Mouse (Mus musculus): ENCODE results near the gene Orm3. TPM values are rescaled to one million over a fixed set of nuclear protein-coding genes. Genes with fewer than 3 reads are reported as not detected.

Gene Orm3
- polyA plus RNA-seq, 2 experiments, result not detected

GRCm38 (mm10) chr4:63345261-63345660 lies 10.7 kb upstream of the Orm3 start:
- no peaks in the 10 kb centered on the region for H3K9me3 ChIP-seq (ENCODE audit: control insufficient read depth, low read length)
- no peak overlapping the region for H3K4me3 ChIP-seq (ENCODE audit: insufficient read depth in 1 of 2, low read depth in 2 of 2, low read length in 2 of 2)
- TF ChIP-seq EP300 (IDR thresholded peaks at IDR 0.05; ENCODE audit: low read depth) (no peak), CTCF (IDR thresholded peaks at IDR 0.05; ENCODE audit: low read depth) (no peak)
- H3K4me1 ChIP-seq (replicated peaks; ENCODE audit: control insufficient read depth in 2 of 2, insufficient read depth in 2 of 2, low read length in 1 of 2), result no peaks in the 10 kb centered on the region
- H3K4me2 ChIP-seq (ENCODE audit: low read depth), result no peak overlapping the region
- no peak overlapping the region for H3K9ac ChIP-seq (replicated peaks)
- no peaks in the 10 kb centered on the region for H3K27me3 ChIP-seq (ENCODE audit: control insufficient read depth, insufficient read depth, low read length)
- DNase-seq (ENCODE audit: low read depth in 3 of 3, low spot score in 3 of 3) (no peak), ATAC-seq (ENCODE audit: insufficient read depth) (no peak)
- no peak overlapping the region for H3K27ac ChIP-seq
- H3K36me3 ChIP-seq (replicated peaks; ENCODE audit: control insufficient read depth, insufficient read depth, low read depth), result no peaks in the 10 kb centered on the region

GRCm38 (mm10) chr4:63346659-63347058 lies 9.3 kb upstream of the Orm3 start:
- ATAC-seq (ENCODE audit: insufficient read depth) (no peak), DNase-seq (ENCODE audit: low read depth in 3 of 3, low spot score in 3 of 3) (no peak)
- H3K27me3 ChIP-seq (ENCODE audit: control insufficient read depth, insufficient read depth, low read length), result no peaks in the 10 kb centered on the region
- H3K9me3 ChIP-seq (ENCODE audit: control insufficient read depth, low read length), result no peaks in the 10 kb centered on the region
- WGBS (ENCODE audit: insufficient replicate concordance), result 59% methylated on average over 4 of the region's 4 CpGs
- H3K9ac ChIP-seq (replicated peaks), result no peak overlapping the region
- TF ChIP-seq CTCF (IDR thresholded peaks at IDR 0.05; ENCODE audit: low read depth), result no peak
- TF ChIP-seq EP300 (IDR thresholded peaks at IDR 0.05; ENCODE audit: low read depth), result no peak
- no peaks in the 10 kb centered on the region for H3K4me1 ChIP-seq (replicated peaks; ENCODE audit: control insufficient read depth in 2 of 2, insufficient read depth in 2 of 2, low read length in 1 of 2)
- no peaks in the 10 kb centered on the region for H3K36me3 ChIP-seq (replicated peaks; ENCODE audit: control insufficient read depth, insufficient read depth, low read depth)
- no peak overlapping the region for H3K27ac ChIP-seq
- H3K4me2 ChIP-seq (ENCODE audit: low read depth), result no peak overlapping the region
- no peak overlapping the region for H3K4me3 ChIP-seq (ENCODE audit: insufficient read depth in 1 of 2, low read depth in 2 of 2, low read length in 2 of 2)

- no peak for TF ChIP-seq EP300 (IDR thresholded peaks at IDR 0.05; ENCODE audit: low read depth)
- TF ChIP-seq CTCF (IDR thresholded peaks at IDR 0.05; ENCODE audit: low read depth), result no peak
- Histone ChIP-seq H3K4me2 (ENCODE audit: low read depth) (no peak overlapping the region), H3K27ac (no peak overlapping the region), H3K9ac (replicated peaks) (no peak overlapping the region), H3K4me1 (replicated peaks; ENCODE audit: control insufficient read depth in 2 of 2, insufficient read depth in 2 of 2, low read length in 1 of 2) (no peaks in the 10 kb centered on the region), H3K36me3 (replicated peaks; ENCODE audit: control insufficient read depth, insufficient read depth, low read depth) (no peaks in the 10 kb centered on the region), H3K4me3 (ENCODE audit: insufficient read depth in 1 of 2, low read depth in 2 of 2, low read length in 2 of 2) (no peak overlapping the region), H3K27me3 (ENCODE audit: control insufficient read depth, insufficient read depth, low read length) (no peaks in the 10 kb centered on the region), H3K9me3 (ENCODE audit: control insufficient read depth, low read length) (no peaks in the 10 kb centered on the region)
- ATAC-seq (ENCODE audit: insufficient read depth) (no peak), DNase-seq (ENCODE audit: low read depth in 3 of 3, low spot score in 3 of 3) (no peak)
- 38% methylated on average over 6 of the region's 6 CpGs for WGBS (ENCODE audit: insufficient replicate concordance)
Measured at GRCm38 (mm10) chr4:63348524-63348923, 7.4 kb upstream of the Orm3 start.

- DNase-seq (ENCODE audit: low read depth in 3 of 3, low spot score in 3 of 3) (no peak), ATAC-seq (ENCODE audit: insufficient read depth) (no peak)
- H3K36me3 ChIP-seq (replicated peaks; ENCODE audit: control insufficient read depth, insufficient read depth, low read depth), result no peaks in the 10 kb centered on the region
- H3K9me3 ChIP-seq (ENCODE audit: control insufficient read depth, low read length), result no peaks in the 10 kb centered on the region
- TF ChIP-seq EP300 (IDR thresholded peaks at IDR 0.05; ENCODE audit: low read depth) (no peak), CTCF (IDR thresholded peaks at IDR 0.05; ENCODE audit: low read depth) (no peak)
- H3K4me2 ChIP-seq (ENCODE audit: low read depth), result no peak overlapping the region
- WGBS (ENCODE audit: insufficient replicate concordance), result 43% methylated on average over 2 of the region's 2 CpGs
- H3K27ac ChIP-seq, result no peak overlapping the region
- H3K4me3 ChIP-seq (ENCODE audit: insufficient read depth in 1 of 2, low read depth in 2 of 2, low read length in 2 of 2), result no peak overlapping the region
- H3K4me1 ChIP-seq (replicated peaks; ENCODE audit: control insufficient read depth in 2 of 2, insufficient read depth in 2 of 2, low read length in 1 of 2), result no peaks in the 10 kb centered on the region; a peak in 1 of 4 replicates
- H3K9ac ChIP-seq (replicated peaks), result no peak overlapping the region
- no peaks in the 10 kb centered on the region for H3K27me3 ChIP-seq (ENCODE audit: control insufficient read depth, insufficient read depth, low read length)
Measured at GRCm38 (mm10) chr4:63356981-63357570, 1.1 kb downstream of the Orm3 start.

GRCm38 (mm10) chr4:63359861-63360260 lies 3.9 kb downstream of the Orm3 start:
- DNase-seq (ENCODE audit: low read depth in 3 of 3, low spot score in 3 of 3), result no peak

More at GRCm38 (mm10) chr4:63359861-63360260, 3.9 kb downstream of the Orm3 start:
- TF ChIP-seq CTCF (IDR thresholded peaks at IDR 0.05; ENCODE audit: low read depth), result no peak
- no peak for TF ChIP-seq EP300 (IDR thresholded peaks at IDR 0.05; ENCODE audit: low read depth)
- Histone ChIP-seq H3K36me3 (replicated peaks; ENCODE audit: control insufficient read depth, insufficient read depth, low read depth) (no peaks in the 10 kb centered on the region), H3K4me1 (replicated peaks; ENCODE audit: control insufficient read depth in 2 of 2, insufficient read depth in 2 of 2, low read length in 1 of 2) (no peaks in the 10 kb centered on the region; a peak in 1 of 4 replicates), H3K27me3 (ENCODE audit: control insufficient read depth, insufficient read depth, low read length) (no peaks in the 10 kb centered on the region), H3K9me3 (ENCODE audit: control insufficient read depth, low read length) (no peaks in the 10 kb centered on the region), H3K9ac (replicated peaks) (no peak overlapping the region), H3K4me3 (ENCODE audit: insufficient read depth in 1 of 2, low read depth in 2 of 2, low read length in 2 of 2) (no peak overlapping the region), H3K4me2 (ENCODE audit: low read depth) (no peak overlapping the region), H3K27ac (no peak overlapping the region)
- no peak for ATAC-seq (ENCODE audit: insufficient read depth)
- WGBS (ENCODE audit: insufficient replicate concordance), result 62% methylated on average over 6 of the region's 6 CpGs
